Mouse (Mus musculus): ENCODE measurements at regions not wholly inside any gene's neighbourhood (a gene's known extent, or its start where the extent isn't known, plus 50 kb on each side); places are given as distances from the start of the nearest gene placed in this dataset.

GRCm38 (mm10) chr12:26885831-26886634 lies 417.0 kb downstream of the Cmpk2 start:
- DNase-seq (ENCODE audit: low spot score): no peak

- no peak for DNase-seq (ENCODE audit: low spot score)
Observed at GRCm38 (mm10) chr12:26885083-26885482, 416.1 kb downstream of the Cmpk2 start.

- DNase-seq (ENCODE audit: low spot score): no peak
Observed at GRCm38 (mm10) chr12:26884156-26884555, 415.2 kb downstream of the Cmpk2 start.

- DNase-seq (ENCODE audit: low spot score): no peak
Observed at GRCm38 (mm10) chr12:26877691-26878121, 408.7 kb downstream of the Cmpk2 start.

- no peak for DNase-seq (ENCODE audit: low spot score)
Observed at GRCm38 (mm10) chr12:26877284-26877683, 408.3 kb downstream of the Cmpk2 start.

GRCm38 (mm10) chr12:26872466-26872865 lies 403.5 kb downstream of the Cmpk2 start:
- peak; percentile 16 for DNase-seq (ENCODE audit: low spot score)

GRCm38 (mm10) chr12:26867731-26868130 lies 398.7 kb downstream of the Cmpk2 start:
- no peak for DNase-seq (ENCODE audit: low spot score)

- no peak for DNase-seq (ENCODE audit: low spot score)
Observed at GRCm38 (mm10) chr12:26855091-26855516, 386.1 kb downstream of the Cmpk2 start.

- DNase-seq (ENCODE audit: low spot score): no peak
Observed at GRCm38 (mm10) chr12:26844917-26845316, 375.9 kb downstream of the Cmpk2 start.

- DNase-seq (ENCODE audit: low spot score): peak; percentile 13
Observed at GRCm38 (mm10) chr12:26842696-26843095, 373.7 kb downstream of the Cmpk2 start.

- DNase-seq (ENCODE audit: low spot score): no peak
Observed at GRCm38 (mm10) chr12:26821257-26821968, 352.4 kb downstream of the Cmpk2 start.

- DNase-seq (ENCODE audit: low spot score): no peak
Observed at GRCm38 (mm10) chr12:26817866-26818265, 348.9 kb downstream of the Cmpk2 start.

GRCm38 (mm10) chr12:26815771-26816170 lies 346.8 kb downstream of the Cmpk2 start:
- no peak for DNase-seq (ENCODE audit: low spot score)

- DNase-seq (ENCODE audit: low spot score): no peak
Observed at GRCm38 (mm10) chr12:26810565-26811177, 341.7 kb downstream of the Cmpk2 start.

- peak; percentile 18 for DNase-seq (ENCODE audit: low spot score)
Observed at GRCm38 (mm10) chr12:26809670-26810069, 340.7 kb downstream of the Cmpk2 start.

- no peak for DNase-seq (ENCODE audit: low spot score)
Observed at GRCm38 (mm10) chr12:26802542-26802941, 333.5 kb downstream of the Cmpk2 start.

- no peak for DNase-seq (ENCODE audit: low spot score)
Observed at GRCm38 (mm10) chr12:26799310-26799709, 330.3 kb downstream of the Cmpk2 start.

- no peak for DNase-seq (ENCODE audit: low spot score)
Observed at GRCm38 (mm10) chr12:26796367-26796766, 327.4 kb downstream of the Cmpk2 start.

- no peak for DNase-seq (ENCODE audit: low spot score)
Observed at GRCm38 (mm10) chr12:26789336-26789846, 320.4 kb downstream of the Cmpk2 start.

- no peak for DNase-seq (ENCODE audit: low spot score)
Observed at GRCm38 (mm10) chr12:26785550-26785949, 316.5 kb downstream of the Cmpk2 start.

GRCm38 (mm10) chr12:26784426-26784825 lies 315.4 kb downstream of the Cmpk2 start:
- no peak for DNase-seq (ENCODE audit: low spot score)

GRCm38 (mm10) chr12:26783800-26784199 lies 314.8 kb downstream of the Cmpk2 start:
- DNase-seq (ENCODE audit: low spot score): no peak

- DNase-seq (ENCODE audit: low spot score): no peak
Observed at GRCm38 (mm10) chr12:26781537-26781936, 312.5 kb downstream of the Cmpk2 start.

Data from yolk sac, embryonic 10.5 days (tissue).